Mouse (Mus musculus): ENCODE measurements around the gene Acsbg2. TPM values are rescaled to one million over a fixed set of nuclear protein-coding genes. Genes with fewer than 3 reads are reported as not detected.

Acsbg2 gene
- total and polyA plus RNA-seq, 3 experiments = 0.11 TPM; not detected in 2

DNA sequence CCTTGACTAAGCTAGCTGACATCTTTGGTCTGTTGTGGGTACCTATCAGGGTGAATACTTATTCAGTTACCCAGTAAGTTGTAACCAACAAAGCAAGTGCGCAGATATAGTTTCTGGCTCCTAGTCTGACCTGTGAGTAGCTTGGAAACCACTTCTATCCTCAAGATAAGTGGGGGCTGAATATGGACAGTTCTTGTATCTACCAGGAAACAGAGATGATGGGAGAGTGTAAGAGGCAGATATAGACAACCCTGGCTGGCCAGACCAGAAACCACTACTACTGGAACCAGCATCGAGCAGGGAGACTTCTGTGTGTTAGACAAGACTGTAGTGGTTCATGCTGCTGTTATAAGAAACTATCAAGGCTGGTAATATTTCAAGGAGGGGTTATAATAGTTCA lies 15.8 kb upstream of the Acsbg2 start:
- no peaks in the 10 kb centered on the region for H3K4me1 ChIP-seq (ENCODE audit: insufficient read depth, low read depth, low read length)
- H3K9me3 ChIP-seq (replicated peaks) = no peaks in the 10 kb centered on the region; the same call in 1 of the 2 replicates
- H3K4me3 ChIP-seq (ENCODE audit: low read depth, low read length) = no peak overlapping the region
- no peak for ATAC-seq (ENCODE audit: extremely low read depth, insufficient number of reproducible peaks, low FRiP score, poor library complexity, severe bottlenecking)
- peaks cover 1% of the 10 kb centered on the region; the same call in 1 of the 2 replicates for H3K27me3 ChIP-seq (ENCODE audit: insufficient read depth, low read length)
- DNase-seq (ENCODE audit: low spot score) = no peak
- no peak for TF ChIP-seq CTCF (IDR thresholded peaks at IDR 0.05; ENCODE audit: low read depth, low read length)
- TF ChIP-seq POLR2AphosphoS5 (IDR thresholded peaks at IDR 0.05; ENCODE audit: insufficient replicate concordance, low read depth, low read length) = no peak
- no peak for TF ChIP-seq GATA1 (IDR thresholded peaks at IDR 0.05; ENCODE audit: borderline replicate concordance, low read length)
- no peak for TF ChIP-seq GATA2 (IDR thresholded peaks at IDR 0.05; ENCODE audit: borderline replicate concordance, low read depth, low read length)
- TF ChIP-seq TAL1 (conservative IDR thresholded peaks at IDR 0.05; ENCODE audit: low read depth, low read length) = no peak
- H3K36me3 ChIP-seq (replicated peaks) = peaks cover 48% of the 10 kb centered on the region

GRCm38 (mm10) chr17:56888050-56888449 lies 13.8 kb upstream of the Acsbg2 start:
- TF ChIP-seq CTCF (IDR thresholded peaks at IDR 0.05; ENCODE audit: low read depth, low read length) (peak; percentile 2; the same call in 1 of the 2 replicates), POLR2AphosphoS5 (IDR thresholded peaks at IDR 0.05; ENCODE audit: insufficient replicate concordance, low read depth, low read length) (no peak)
- H3K4me1 ChIP-seq (ENCODE audit: insufficient read depth, low read depth, low read length) = peaks cover 7% of the 10 kb centered on the region

GRCm38 (mm10) chr17:56884809-56885208 lies 10.6 kb upstream of the Acsbg2 start:
- Histone ChIP-seq H3K4me1 (ENCODE audit: insufficient read depth, low read depth, low read length) (peaks cover 7% of the 10 kb centered on the region), H3K36me3 (replicated peaks) (peaks cover 6% of the 10 kb centered on the region), H3K4me3 (ENCODE audit: low read depth, low read length) (no peak overlapping the region), H3K27me3 (ENCODE audit: insufficient read depth, low read length) (peaks cover 16% of the 10 kb centered on the region; the same call in 1 of the 2 replicates), H3K9me3 (replicated peaks) (no peaks in the 10 kb centered on the region; the same call in 1 of the 2 replicates)
- no peak for ATAC-seq (ENCODE audit: extremely low read depth, insufficient number of reproducible peaks, low FRiP score, poor library complexity, severe bottlenecking)
- DNase-seq (ENCODE audit: low spot score) = no peak
- TF ChIP-seq GATA2 (IDR thresholded peaks at IDR 0.05; ENCODE audit: borderline replicate concordance, low read depth, low read length) = no peak
- no peak for TF ChIP-seq CTCF (IDR thresholded peaks at IDR 0.05; ENCODE audit: low read depth, low read length)
- TF ChIP-seq POLR2AphosphoS5 (IDR thresholded peaks at IDR 0.05; ENCODE audit: insufficient replicate concordance, low read depth, low read length) = no peak
- TF ChIP-seq GATA1 (IDR thresholded peaks at IDR 0.05; ENCODE audit: borderline replicate concordance, low read length) = no peak
- no peak for TF ChIP-seq TAL1 (conservative IDR thresholded peaks at IDR 0.05; ENCODE audit: low read depth, low read length)

More at GRCm38 (mm10) chr17:56888050-56888449, 13.8 kb upstream of the Acsbg2 start:
- H3K27me3 ChIP-seq (ENCODE audit: insufficient read depth, low read length) = peaks cover 9% of the 10 kb centered on the region; the same call in 1 of the 2 replicates
- no peak overlapping the region for H3K4me3 ChIP-seq (ENCODE audit: low read depth, low read length)
- ATAC-seq (ENCODE audit: extremely low read depth, insufficient number of reproducible peaks, low FRiP score, poor library complexity, severe bottlenecking) (no peak), DNase-seq (ENCODE audit: low spot score) (no peak)
- peaks cover 28% of the 10 kb centered on the region for H3K36me3 ChIP-seq (replicated peaks)
- H3K9me3 ChIP-seq (replicated peaks) = no peaks in the 10 kb centered on the region; the same call in 1 of the 2 replicates

DNA sequence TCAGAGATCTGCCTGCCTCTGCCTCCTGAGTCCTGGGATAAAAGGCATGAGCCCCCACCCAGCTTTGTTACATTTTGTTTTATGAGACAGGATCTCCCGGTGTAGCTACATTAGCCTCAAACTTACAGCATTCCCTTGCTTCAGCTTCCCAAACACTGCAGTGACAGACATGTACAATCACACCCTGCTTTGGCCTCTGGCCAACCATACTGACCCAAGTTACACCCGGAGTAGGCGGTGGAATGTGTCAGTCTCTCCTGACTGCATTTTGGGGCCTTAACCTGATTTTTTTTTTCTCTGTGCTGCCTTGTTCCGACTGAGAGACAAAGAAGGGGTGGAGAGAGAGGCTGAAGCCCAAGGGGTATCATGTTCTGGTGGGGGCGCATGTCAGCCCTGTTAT lies 10.1 kb upstream of the Acsbg2 start:
- H3K4me1 ChIP-seq (ENCODE audit: insufficient read depth, low read depth, low read length) = peaks cover 7% of the 10 kb centered on the region
- TF ChIP-seq GATA1 (IDR thresholded peaks at IDR 0.05; ENCODE audit: borderline replicate concordance, low read length) (no peak), CTCF (IDR thresholded peaks at IDR 0.05; ENCODE audit: low read depth, low read length) (no peak), GATA2 (IDR thresholded peaks at IDR 0.05; ENCODE audit: borderline replicate concordance, low read depth, low read length) (no peak), TAL1 (conservative IDR thresholded peaks at IDR 0.05; ENCODE audit: low read depth, low read length) (no peak), POLR2AphosphoS5 (IDR thresholded peaks at IDR 0.05; ENCODE audit: insufficient replicate concordance, low read depth, low read length) (no peak)
- ATAC-seq (ENCODE audit: extremely low read depth, insufficient number of reproducible peaks, low FRiP score, poor library complexity, severe bottlenecking) (no peak), DNase-seq (ENCODE audit: low spot score) (no peak)
- peaks cover 6% of the 10 kb centered on the region for H3K36me3 ChIP-seq (replicated peaks)
- no peaks in the 10 kb centered on the region; the same call in 1 of the 2 replicates for H3K9me3 ChIP-seq (replicated peaks)
- peaks cover 16% of the 10 kb centered on the region; the same call in 1 of the 2 replicates for H3K27me3 ChIP-seq (ENCODE audit: insufficient read depth, low read length)
- H3K4me3 ChIP-seq (ENCODE audit: low read depth, low read length) = no peak overlapping the region

GRCm38 (mm10) chr17:56883612-56884011 lies 9.4 kb upstream of the Acsbg2 start:
- TF ChIP-seq GATA1 (IDR thresholded peaks at IDR 0.05; ENCODE audit: borderline replicate concordance, low read length) (no peak), CTCF (IDR thresholded peaks at IDR 0.05; ENCODE audit: low read depth, low read length) (no peak), TAL1 (conservative IDR thresholded peaks at IDR 0.05; ENCODE audit: low read depth, low read length) (no peak), POLR2AphosphoS5 (IDR thresholded peaks at IDR 0.05; ENCODE audit: insufficient replicate concordance, low read depth, low read length) (no peak), GATA2 (IDR thresholded peaks at IDR 0.05; ENCODE audit: borderline replicate concordance, low read depth, low read length) (no peak)
- peaks cover 16% of the 10 kb centered on the region; the same call in 1 of the 2 replicates for H3K27me3 ChIP-seq (ENCODE audit: insufficient read depth, low read length)
- DNase-seq (ENCODE audit: low spot score) = no peak
- peaks cover 2% of the 10 kb centered on the region for H3K36me3 ChIP-seq (replicated peaks)
- H3K4me1 ChIP-seq (ENCODE audit: insufficient read depth, low read depth, low read length) = peaks cover 11% of the 10 kb centered on the region
- H3K9me3 ChIP-seq (replicated peaks) = no peaks in the 10 kb centered on the region; the same call in 1 of the 2 replicates
- ATAC-seq (ENCODE audit: extremely low read depth, insufficient number of reproducible peaks, low FRiP score, poor library complexity, severe bottlenecking) = no peak; the same call in 1 of the 2 replicates
- no peak overlapping the region; the same call in 1 of the 2 replicates for H3K4me3 ChIP-seq (ENCODE audit: low read depth, low read length)

DNA sequence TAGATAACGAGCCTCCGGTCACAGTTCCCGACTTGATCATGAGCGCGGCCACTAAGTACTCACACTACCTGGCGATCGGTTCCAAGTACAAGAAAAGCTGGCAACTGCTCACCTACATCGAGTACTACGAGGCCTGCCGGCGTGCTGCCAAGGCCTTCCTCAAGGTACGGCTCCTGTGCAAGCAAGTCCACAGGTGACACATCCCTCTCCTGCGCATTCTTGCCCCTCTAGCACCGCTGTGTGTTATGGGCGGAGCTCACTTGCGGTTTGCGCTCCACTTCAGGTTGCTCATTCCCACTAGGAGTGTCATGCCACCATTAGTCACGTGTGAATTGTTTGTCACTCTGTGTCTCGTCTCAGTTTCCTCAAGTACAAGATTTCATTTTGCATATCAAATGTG lies 3.2 kb upstream of the Acsbg2 start:
- DNase-seq (ENCODE audit: low spot score) = no peak
- Histone ChIP-seq H3K4me1 (ENCODE audit: insufficient read depth, low read depth, low read length) (peaks cover 30% of the 10 kb centered on the region), H3K9me3 (replicated peaks) (no peaks in the 10 kb centered on the region), H3K36me3 (replicated peaks) (no peaks in the 10 kb centered on the region), H3K4me3 (ENCODE audit: low read depth, low read length) (no peak overlapping the region), H3K27me3 (ENCODE audit: insufficient read depth, low read length) (peaks cover 21% of the 10 kb centered on the region)
- TF ChIP-seq TAL1 (conservative IDR thresholded peaks at IDR 0.05; ENCODE audit: low read depth, low read length) = no peak
- no peak for TF ChIP-seq GATA2 (IDR thresholded peaks at IDR 0.05; ENCODE audit: borderline replicate concordance, low read depth, low read length)
- no peak for TF ChIP-seq CTCF (IDR thresholded peaks at IDR 0.05; ENCODE audit: low read depth, low read length)
- ATAC-seq (ENCODE audit: extremely low read depth, insufficient number of reproducible peaks, low FRiP score, poor library complexity, severe bottlenecking) = no peak

All from G1E (cell line).